Mouse (Mus musculus): ENCODE results near the gene Sec1. TPM values are rescaled to one million over a fixed set of nuclear protein-coding genes. Genes with fewer than 3 reads are reported as not detected.

Gene Sec1
- total RNA-seq, 2 experiments from 2014 or later, result 2.5 to 3.5 TPM

DNA sequence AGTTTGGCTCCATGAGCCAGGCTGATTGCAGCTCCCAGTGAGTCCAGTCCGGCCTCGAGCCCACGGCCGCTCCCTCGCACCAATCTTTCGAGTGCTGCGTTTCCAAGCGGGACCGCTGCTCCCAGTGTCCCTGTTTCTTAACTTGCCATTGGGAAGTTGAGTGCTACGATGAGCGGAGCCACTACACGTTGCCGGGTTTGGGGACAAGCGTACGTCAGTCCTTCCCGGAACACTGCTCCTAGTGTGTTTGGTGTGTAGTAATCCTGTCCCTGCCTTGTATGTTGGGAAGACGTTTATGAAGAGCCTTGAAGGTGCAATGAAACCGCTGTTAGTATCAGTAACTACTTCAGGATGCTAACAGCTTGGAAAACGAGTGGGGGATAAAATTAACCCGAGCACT lies 24.1 kb upstream of the Sec1 start:
- peak in 1 of 2 experiments; percentile 30 for DNase-seq (ENCODE audit: low spot score in 2 of 2)

DNA sequence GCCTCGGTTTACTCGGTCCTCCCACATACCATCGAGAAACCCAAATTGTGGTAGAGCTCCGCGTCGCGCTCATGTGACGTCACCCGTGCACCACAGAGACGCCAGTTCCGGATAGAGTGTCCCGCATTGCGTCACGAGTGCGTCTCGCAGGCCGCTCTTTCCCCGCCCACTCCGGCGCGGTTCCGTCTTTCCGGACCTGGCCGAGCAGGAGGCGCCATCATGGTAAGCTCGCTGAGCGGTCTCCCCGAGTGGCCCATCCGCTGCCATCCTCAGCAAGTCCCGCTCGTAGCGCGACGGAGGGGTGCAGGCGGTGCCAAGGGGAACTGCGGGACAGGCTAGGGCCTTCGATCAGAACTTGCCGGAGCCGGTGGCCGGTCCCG lies 23.7 kb upstream of the Sec1 start, which contains the start of gene Sphk2:
TSS of gene Sphk2 (minus strand) at position 85 of the 380 bp plus-strand sequence.
- DNase-seq (ENCODE audit: low spot score in 2 of 2), result peak; percentile 97 to 100

DNA sequence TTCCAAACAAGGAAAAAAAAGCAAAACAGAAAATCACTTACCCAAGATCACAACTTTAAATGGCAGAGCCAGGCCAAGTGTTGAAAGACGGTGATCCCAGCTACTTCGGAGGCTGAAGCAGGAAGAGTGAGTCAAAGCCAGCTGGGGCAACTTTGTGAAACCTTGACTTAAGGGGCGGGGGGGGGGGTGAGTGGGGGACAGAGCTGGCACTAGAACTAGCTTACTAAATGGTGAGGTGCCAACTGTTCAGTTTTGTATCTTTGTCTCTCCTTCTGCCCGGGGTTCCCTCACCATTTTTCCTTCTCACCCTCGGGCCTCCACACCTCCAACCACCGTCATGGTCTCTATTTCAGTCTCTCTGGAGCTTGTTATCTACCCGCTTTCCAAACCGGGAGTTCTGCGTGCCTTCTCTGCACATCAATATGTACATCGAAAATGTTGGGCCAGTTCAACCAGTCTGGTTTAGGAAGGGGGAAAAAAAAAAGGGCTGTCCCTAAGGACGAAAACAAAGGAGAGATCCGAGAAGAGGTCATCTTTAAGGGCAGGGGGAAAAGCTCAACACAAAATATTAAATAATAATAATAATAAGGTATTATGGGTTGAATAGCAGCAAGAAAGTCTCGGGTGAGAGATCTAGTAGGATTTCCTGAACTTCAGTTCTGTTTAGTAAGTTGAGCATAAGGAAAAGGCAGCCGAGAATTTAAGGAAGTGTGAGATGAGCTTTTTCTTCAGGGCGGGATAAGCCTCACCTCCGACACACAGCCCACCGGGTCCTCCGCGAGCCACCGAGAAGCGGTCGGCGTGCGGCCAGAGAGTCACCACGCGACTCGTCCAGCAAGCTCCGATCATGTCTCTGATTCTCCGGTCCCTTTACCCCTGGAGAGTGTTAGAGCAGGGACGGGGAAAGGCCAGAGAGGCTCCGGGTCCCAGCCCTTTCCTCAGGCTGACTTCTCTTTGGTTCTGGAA lies 23.0 kb upstream of the Sec1 start:
- DNase-seq (ENCODE audit: low spot score in 2 of 2), result no peak

DNA sequence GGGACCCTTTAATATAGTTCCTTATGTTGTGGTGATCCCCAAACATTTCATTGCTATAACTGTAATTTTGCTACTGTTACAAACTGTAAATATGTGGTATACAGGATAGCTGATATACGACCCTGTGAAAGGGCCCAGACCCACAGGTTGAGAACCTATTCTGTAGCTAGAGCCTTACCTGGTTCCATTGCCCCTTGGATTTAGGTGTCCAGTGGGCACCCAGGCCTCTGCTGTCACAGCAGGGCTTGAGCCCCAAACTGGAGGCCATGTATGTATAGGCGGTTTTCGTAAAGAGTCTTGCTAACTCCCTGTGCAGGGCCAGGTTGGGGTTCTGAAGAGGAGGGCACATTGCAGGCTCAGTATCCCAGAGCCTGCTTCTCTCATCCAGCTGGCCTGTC lies 22.3 kb upstream of the Sec1 start:
- no peak for DNase-seq (ENCODE audit: low spot score in 2 of 2)

DNA sequence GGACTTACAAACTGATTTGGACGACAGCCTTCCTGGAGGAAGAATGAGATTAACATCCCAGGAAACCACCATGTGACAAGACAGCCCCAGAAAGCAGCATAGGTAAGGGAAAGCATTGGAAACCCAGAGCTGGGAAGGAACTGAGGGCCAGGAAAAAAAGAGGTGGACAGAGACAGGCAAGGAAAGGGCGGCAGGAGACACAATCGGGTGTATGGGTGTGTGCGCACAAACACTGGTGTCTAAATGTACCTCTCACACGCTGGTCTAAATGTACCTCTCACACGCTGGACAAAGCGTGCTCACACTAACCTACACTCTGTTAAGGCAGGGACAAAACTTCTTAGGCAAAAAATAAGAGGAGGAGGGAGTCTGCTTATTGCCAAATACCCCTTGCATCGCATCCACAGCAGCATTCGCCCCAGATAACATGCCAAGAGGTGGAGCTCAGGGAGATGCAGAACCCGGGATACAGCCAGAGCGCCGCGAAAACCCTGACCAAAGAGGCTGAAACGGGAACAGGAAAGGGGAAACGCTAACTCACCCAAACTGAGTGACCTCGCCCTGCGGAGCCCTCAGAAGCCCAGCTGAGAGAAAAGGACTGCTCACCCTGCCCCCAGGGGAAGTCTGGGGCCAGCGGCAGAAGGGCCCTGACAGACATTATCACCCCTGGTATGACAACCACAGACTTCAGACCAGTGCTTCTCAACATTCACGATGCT lies 21.7 kb upstream of the Sec1 start:
- DNase-seq (ENCODE audit: low spot score in 2 of 2), result no peak

DNA sequence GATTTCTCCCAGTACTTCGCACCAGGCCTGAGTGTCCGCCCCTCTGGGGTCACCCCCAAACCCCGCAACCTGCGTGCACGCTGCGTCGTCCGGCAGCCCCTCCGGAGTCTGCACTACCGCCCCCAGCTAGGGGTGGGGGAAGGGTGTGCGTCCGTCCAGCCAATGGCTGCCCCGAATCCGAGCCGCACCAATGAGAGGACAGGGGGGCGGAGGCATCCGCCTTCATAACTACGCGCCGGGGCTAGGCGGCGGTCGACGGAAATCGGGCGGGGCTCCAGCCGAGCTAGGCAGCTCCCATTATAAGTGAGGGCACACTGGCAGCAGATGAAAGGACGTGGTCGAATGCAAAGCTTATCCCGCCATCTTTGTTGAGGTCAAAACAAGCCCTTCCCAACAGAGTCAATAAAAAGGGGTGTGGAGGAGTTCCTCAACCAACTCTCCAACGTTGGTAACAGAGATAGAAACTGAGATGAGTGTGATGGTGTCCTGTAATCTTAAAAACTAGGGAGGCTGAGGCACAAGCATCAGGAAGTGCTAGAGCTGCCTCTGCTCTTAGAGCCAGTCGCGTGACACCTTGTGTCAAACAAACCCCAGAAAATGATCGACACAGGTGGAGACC lies 21.0 kb upstream of the Sec1 start, which contains the start of gene Rpl18:
TSS of gene Rpl18 (plus strand) at position 368 of the 619 bp plus-strand sequence.
- DNase-seq (ENCODE audit: low spot score in 2 of 2), result peak; percentile 98

DNA sequence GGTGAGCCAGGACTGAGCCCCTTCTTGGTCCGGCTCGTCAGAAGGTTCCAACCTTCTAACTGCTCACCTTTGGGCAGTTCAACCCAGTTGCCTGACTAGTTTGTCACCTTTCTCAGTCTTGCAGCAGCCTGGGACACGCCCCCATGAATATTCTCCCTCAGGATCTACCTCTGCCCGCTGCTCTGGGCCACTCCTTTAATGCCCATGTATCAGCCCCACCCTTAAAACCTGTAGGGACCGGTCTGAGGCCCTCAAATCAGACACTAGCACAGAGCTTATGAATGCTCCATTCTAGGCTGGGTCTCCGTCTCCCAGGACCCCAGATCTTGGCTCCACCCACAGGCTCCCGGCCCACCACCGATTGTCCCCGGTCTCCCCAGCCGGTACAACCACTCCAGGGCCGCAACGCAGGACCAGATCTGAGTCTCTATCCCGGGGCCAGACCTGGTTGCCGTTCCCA lies 20.5 kb upstream of the Sec1 start:
- no peak for DNase-seq (ENCODE audit: low spot score in 2 of 2)

DNA sequence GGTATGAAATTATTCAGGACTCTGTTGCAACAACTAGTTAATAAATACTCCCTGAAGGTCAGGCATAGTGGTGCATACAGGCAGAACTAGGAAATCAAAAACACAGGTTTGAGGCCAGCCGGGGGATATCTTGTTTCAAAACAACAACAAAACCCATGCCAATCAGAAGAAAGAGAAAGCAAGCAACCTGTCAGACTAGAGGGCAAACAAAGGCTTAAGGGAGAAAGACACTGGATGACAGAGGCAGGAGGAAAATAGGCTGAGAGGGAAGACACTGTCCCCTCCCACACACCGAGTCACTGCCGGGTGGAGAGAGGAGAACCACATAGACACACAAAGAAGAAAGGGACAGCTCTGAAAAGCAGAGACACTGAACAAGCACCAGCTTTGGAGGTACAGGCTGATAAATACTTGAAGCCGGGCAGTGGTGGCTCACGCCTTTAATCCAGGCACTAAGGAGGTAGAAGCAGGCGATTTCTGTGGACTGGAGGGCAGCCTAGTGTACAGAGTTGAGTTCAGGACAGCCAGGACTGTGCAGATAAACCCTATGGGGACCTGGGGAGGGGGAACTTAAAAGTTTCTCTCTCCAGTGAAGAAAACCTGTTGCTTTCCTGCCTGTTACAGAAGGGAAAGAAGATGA lies 19.8 kb upstream of the Sec1 start:
- no peak for DNase-seq (ENCODE audit: low spot score in 2 of 2)

DNA sequence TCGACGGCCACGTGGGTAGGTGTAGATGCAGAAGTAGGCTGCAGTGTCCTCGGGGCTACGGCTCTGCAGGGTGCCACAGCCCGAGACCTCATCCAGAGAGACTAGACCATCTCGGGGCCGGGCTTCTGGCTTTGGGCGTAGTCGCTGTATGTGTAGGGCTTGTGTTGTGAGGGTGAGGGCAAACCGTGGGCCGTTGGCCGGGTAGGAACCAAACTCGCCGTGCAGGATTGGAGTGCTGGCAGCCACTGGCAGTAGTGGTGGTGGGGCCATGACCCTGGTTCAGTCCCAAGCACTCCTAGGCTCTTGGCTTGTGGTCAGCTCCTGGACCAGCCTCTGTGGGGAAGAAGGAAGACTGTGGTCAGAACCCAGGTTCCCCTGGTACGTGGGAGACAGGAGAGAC lies 19.2 kb upstream of the Sec1 start:
- DNase-seq (ENCODE audit: low spot score in 2 of 2), result no peak

DNA sequence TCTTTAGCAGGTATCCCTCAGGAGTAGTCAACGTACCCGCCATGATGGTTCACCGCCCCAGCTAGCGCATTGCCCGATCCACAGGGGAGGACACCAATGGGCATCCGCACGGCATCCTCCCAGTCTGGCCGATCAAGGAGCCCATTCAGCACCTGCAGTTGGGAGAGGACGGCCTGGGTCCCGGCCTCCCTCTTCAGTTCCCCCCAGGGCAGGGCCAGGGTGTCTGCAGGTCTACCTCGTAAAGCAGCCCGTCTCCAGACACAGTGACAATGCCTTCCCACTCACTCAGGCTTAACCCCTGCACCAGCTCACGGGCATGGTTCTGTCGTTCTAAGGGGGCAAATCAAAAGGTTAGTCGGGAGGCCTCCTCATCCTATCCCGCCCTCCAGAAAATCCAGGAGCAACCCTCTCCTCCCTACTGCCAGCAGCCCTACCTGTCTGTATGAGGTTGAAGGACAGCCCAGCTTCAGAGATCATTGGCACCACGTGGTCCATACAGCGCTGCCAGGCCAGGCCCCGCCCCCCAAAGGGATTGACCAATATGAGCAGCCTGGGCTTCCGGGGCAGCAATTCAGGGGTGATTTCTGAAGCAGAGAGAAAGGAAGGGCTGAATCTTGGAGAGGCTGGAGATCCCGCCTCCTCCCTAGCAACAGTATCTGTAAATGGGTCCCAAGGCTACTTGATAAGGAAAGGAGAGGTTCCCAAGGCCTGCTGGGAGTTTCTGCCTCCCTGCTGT lies 18.0 kb upstream of the Sec1 start:
- no peak for DNase-seq (ENCODE audit: low spot score in 2 of 2)

DNA sequence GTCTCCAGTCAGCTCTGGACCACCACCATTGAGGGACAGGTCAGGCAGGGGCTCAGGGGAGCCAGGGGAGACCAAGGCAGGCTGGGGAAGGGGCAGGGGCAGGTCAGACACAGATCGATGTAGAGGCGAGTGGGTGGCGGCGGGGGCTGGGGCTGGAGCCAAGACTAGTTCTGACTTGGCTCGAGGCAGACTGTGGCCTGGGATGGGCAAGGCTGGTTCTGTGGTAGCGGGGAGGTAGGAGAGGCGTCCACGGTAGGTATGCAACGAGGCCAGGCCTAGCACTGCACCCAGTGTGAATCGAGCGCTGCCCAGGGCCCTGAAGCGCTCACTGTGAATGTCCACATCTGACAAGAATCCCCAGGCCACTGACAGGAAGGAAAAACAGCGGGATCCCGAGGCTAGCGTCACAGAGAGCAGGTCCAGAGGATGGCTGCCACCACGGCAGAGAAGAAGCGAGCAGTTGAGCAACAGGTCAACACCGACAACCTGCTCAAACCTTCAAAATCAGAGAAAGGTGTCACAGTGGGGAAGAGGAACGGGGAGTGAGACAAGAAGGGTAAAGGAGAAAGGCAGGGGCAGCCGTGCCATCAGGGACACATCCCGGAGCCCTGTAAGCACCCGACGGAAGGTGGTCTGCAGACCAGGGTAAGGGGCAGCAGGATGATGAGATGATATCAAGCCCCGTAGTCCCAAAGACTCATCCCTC lies 17.3 kb upstream of the Sec1 start:
- no peak for DNase-seq (ENCODE audit: low spot score in 2 of 2)

DNA sequence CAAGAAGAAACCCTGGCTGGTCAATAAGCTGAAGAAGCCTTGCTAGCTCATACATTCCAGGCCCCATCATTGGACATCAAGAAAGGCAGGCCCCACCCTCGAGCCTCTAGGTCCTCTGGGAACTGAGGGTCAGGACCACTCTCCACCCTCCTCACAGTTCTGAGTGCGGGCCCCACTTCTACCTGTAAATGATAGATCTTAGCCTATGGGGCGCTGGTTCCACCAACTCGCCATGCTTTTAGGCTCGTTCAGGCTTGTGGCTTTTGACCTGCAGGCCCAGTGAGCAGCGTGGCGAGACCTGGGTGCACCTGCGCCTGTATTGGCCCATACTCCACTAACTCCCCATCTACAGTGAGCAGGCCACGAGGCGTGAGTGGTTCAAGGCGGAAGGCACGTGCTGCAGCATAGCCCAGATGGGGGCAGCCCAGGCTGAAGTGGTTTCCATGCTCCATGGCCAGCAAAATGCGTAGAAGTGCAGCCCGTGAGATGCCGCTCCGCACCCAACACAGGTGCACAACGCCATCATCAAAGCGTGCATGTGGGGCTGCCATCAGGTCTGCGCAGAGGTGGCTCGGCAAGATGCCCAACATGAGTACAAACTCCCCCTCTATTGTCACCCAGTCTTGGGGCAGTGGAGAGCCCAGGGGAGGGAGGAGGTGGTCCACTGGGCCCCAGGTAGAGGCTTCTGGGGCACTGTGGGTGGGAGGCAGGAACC lies 16.4 kb upstream of the Sec1 start:
- no peak for DNase-seq (ENCODE audit: low spot score in 2 of 2)

DNA sequence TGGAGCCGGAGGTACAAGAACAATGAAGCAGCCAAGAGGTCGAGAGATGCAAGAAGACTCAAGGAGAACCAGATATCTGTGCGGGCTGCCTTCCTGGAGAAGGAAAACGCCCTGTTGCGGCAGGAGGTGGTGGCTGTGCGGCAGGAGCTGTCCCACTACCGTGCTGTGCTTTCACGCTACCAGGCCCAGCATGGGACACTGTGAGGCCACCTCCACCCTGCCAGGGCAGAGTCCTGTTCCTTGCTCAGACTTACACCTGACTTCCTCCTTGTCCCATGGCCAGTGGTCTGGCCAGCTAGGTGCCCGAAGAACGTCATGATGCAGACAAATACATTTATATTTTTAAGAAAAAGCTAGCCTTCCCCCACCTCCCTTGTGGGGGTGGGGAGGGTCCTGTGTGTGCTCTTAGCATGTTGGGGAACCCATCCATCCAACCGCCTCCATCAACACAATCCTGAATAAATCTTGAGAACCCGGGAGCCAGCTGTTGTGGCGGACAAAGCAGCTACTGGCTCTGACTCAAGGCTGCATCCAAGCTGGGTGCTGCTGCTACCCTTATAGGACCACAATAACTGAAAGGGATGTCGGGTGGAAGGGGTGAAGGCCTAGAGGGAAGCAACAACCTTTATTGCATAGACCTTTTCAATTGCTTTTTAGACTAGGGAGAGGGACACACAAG lies 15.6 kb upstream of the Sec1 start:
- DNase-seq (ENCODE audit: low spot score in 2 of 2), result no peak

DNA sequence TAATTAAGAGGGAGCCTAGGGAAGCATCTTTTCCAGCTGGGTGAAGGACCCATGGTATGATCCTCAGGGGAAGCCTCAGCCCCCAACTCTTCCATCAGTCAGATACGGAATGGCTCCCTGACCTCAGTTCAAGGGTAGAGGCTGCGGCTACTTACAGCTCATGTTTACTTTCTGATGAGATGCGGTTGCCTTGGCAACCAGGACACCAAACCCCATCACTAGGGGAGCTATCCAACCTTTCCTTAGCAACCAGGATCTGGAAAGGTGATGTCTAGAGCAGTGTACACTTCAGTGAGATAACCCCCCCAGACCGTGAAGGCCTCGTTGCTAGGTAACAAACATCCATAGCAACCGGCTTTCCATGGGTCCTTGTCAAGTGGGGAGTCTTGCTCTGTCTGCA lies 14.8 kb upstream of the Sec1 start:
- no peak for DNase-seq (ENCODE audit: low spot score in 2 of 2)

DNA sequence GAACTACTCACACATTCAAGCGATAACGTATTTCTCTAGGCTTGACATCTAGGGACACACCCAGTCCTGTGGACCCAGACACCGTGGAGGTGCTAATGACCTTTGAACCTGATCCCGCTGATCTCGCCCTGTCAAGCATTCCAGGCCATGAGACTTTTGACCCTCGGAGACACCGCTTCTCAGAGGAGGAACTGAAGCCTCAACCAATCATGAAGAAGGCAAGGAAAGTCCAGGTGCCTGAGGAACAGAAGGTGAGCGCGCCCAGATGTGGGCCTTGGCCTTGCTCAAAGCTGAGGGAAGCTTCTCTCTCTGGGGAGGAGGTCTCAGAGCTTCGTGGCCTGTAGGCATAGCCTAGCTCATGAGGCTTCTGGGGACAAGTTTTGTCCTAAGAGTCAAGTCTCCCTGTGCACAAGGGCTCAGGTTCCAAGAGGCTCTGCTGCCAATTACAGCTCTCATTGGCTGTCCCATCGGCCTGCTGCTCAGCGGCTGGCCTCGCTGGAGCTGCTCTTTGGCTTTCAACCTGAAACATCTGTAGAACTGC lies 14.1 kb upstream of the Sec1 start:
- no peak for DNase-seq (ENCODE audit: low spot score in 2 of 2)

DNA sequence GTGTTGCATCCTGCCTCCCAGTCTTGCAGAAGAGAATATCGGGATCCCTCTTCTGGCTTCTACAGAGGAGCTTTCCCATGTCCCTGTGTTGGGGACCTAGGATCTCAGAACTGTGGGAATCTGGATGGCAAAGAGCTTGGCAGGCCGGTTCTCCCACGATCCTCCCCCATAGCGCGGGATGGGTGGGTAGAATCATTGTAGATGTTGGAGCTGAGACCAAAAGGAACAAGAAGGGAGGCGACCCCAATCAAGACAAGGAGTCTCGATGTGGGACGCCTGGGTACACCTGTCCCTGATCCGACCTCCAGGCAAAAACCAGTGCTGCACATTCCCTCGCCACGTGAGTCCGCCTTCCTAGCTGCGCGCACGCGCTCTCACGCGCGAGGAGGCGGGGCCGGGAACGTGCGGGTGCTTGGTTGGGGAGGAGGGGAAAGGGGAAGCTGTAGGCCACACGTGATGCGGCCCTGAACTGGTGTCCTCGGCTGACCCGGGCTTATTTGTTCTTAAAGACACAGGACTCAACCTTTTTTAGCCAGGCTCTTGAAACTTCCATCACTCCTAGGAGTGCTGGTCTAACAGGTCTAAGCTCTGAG lies 13.3 kb upstream of the Sec1 start:
- peak; percentile 93 to 94 for DNase-seq (ENCODE audit: low spot score in 2 of 2)

DNA sequence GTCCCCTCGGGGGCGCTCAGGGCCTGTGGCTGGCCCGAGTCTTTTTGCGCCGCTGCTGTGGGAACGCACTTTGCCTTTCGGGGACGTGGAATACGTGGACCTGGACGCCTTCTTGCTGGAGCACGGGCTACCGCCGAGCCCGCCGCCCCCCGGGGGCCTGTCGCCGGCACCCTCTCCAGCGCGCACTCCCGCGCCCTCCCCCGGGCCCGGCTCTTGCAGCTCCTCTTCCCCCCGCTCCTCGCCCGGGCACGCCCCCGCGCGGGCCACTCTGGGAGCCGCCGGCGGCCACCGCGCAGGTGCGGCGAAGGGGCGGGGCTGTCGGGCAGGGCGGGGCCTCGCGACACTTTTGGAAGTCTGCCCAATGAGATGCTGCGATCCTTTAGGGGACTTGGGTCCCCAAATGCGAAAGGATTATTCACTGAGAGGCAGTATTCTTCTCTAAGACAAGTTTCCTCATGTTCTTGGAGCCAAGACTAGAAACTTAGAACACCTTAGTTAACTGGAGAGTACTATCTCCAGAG lies 12.6 kb upstream of the Sec1 start:
- peak; percentile 82 to 83 for DNase-seq (ENCODE audit: low spot score in 2 of 2)

DNA sequence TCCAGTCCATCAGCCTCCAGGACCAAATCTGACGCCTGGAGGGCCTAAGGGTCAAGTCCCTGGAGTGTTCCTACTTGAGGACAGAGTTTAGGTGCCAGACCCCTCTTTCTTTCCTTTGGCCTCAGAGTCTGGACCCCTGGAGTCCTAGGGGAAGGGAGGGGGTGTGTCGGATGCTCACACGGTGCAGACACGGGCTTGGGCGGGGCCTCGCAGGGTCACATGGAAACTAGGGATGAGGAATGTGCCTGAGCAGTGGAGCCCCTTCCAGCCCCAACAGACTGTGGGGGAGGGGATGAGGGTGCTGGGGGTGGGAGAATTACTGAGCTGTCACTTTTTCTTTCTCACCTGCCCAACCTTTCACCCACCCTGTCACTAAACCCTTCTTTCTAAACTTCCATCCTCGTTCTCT lies 11.7 kb upstream of the Sec1 start:
- DNase-seq (ENCODE audit: low spot score in 2 of 2), result peak; percentile 80 to 81
